ENCODE assay signal across 8 mouse cellular contexts in genomic region chr8:70538024-70538579, GRCm38 (mm10). TPM values are rescaled to one million over a fixed set of nuclear protein-coding genes. Genes with fewer than 3 reads are reported as not detected.
A peak's percentile ranks its signal among the peaks of the same experiment; 100 is the strongest.
DNase-seq lines count a peak whose midpoint lies in the region; ATAC-seq lines count a peak whose summit lies in the region.

No protein-coding gene starts in this region.

- DNase-seq in A20 (ENCODE audit: low read depth, low spot score): peak; percentile 76
- DNase-seq in adrenal gland, adult 18-20 months (ENCODE audit: low spot score in 2 of 2): peak; percentile 55 to 57
- DNase-seq in lung, postnatal 14 days: peak; percentile 73
- DNase-seq in ovary, postnatal 36 days (ENCODE audit: low spot score): peak; percentile 66

- H3K4me2 ChIP-seq in embryonic facial prominence, embryonic 12.5 days (replicated peaks): peak overlapping the region; percentile 72
- peak overlapping the region; percentile 97 for H3K4me2 ChIP-seq in heart, embryonic 12.5 days
- H3K4me2 ChIP-seq in kidney, embryonic 16.5 days (replicated peaks; ENCODE audit: low read depth, low read length): peak overlapping the region; percentile 86

- WGBS in embryonic facial prominence, embryonic 12.5 days: 14% methylated on average over 24 of the region's 24 CpGs
- WGBS in heart, embryonic 12.5 days: 13% methylated on average over 24 of the region's 24 CpGs
- WGBS in kidney, embryonic 16.5 days: 10% methylated on average over 24 of the region's 24 CpGs

- peaks cover 40% of the 10 kb centered on the region for H3K36me3 ChIP-seq in embryonic facial prominence, embryonic 12.5 days
- H3K36me3 ChIP-seq in heart, embryonic 12.5 days: peaks cover 41% of the 10 kb centered on the region
- peaks cover 35% of the 10 kb centered on the region for H3K36me3 ChIP-seq in kidney, embryonic 16.5 days (ENCODE audit: insufficient read depth, low read length)

- H3K27me3 ChIP-seq in embryonic facial prominence, embryonic 12.5 days: no peaks in the 10 kb centered on the region
- H3K27me3 ChIP-seq in heart, embryonic 12.5 days (replicated peaks): no peaks in the 10 kb centered on the region
- no peaks in the 10 kb centered on the region for H3K27me3 ChIP-seq in kidney, embryonic 16.5 days (ENCODE audit: insufficient read depth, low read length)

- peaks cover 23% of the 10 kb centered on the region for H3K4me1 ChIP-seq in embryonic facial prominence, embryonic 12.5 days
- H3K4me1 ChIP-seq in heart, embryonic 12.5 days (replicated peaks): peaks cover 36% of the 10 kb centered on the region
- H3K4me1 ChIP-seq in kidney, embryonic 16.5 days (ENCODE audit: insufficient read depth, low read length): peaks cover 28% of the 10 kb centered on the region

- H3K9ac ChIP-seq in embryonic facial prominence, embryonic 12.5 days: peak overlapping the region; percentile 54
- H3K9ac ChIP-seq in heart, embryonic 12.5 days: peak overlapping the region; percentile 58
- H3K9ac ChIP-seq in kidney, embryonic 16.5 days (replicated peaks; ENCODE audit: low read length): peak overlapping the region; percentile 94

- H3K4me3 ChIP-seq in embryonic facial prominence, embryonic 12.5 days: peak overlapping the region; percentile 66
- peak overlapping the region; percentile 92 for H3K4me3 ChIP-seq in heart, embryonic 12.5 days
- H3K4me3 ChIP-seq in kidney, embryonic 16.5 days (ENCODE audit: low read length): peak overlapping the region; percentile 92

- H3K27ac ChIP-seq in embryonic facial prominence, embryonic 12.5 days: peak overlapping the region; percentile 94
- peak overlapping the region; percentile 49 for H3K27ac ChIP-seq in heart, embryonic 12.5 days (ENCODE audit: poor library complexity, severe bottlenecking)
- H3K27ac ChIP-seq in kidney, embryonic 16.5 days (ENCODE audit: low read length): peak overlapping the region; percentile 98

- no peak for ATAC-seq in embryonic facial prominence, embryonic 12.5 days (ENCODE audit: insufficient number of reproducible peaks, insufficient read depth, low FRiP score, low TSS enrichment)
- peak; percentile 26; the same call in 1 of the 2 replicates for ATAC-seq in heart, embryonic 12.5 days (ENCODE audit: insufficient number of reproducible peaks, low FRiP score)
- ATAC-seq in kidney, embryonic 16.5 days (ENCODE audit: low FRiP score, low TSS enrichment): peak; percentile 21; the same call in 1 of the 2 replicates
- no peak for ATAC-seq in frontal cortex, adult (ENCODE audit: low TSS enrichment)

- no peaks in the 10 kb centered on the region for H3K9me3 ChIP-seq in embryonic facial prominence, embryonic 12.5 days
- H3K9me3 ChIP-seq in heart, embryonic 12.5 days (replicated peaks): no peaks in the 10 kb centered on the region
- no peaks in the 10 kb centered on the region for H3K9me3 ChIP-seq in kidney, embryonic 16.5 days (ENCODE audit: low read length)

RNA-seq across cellular contexts. Expression of gene Ell, which starts 1.2 kb away (rescaled TPM):
- 10 to 100 TPM; 23.1 to 26.6 TPM for total RNA-seq in adrenal gland, adult 18-20 months (2021)
- 19.1 TPM in 2 replicates for polyA plus RNA-seq in embryonic facial prominence, embryonic 12.5 days (2016; fragmentation: Nextera tagmentation; extraction: Ambion mirVana)
- 13.5 and 14.7 TPM in 2 replicates for polyA plus RNA-seq in heart, embryonic 12.5 days (2016; fragmentation: Nextera tagmentation; extraction: Ambion mirVana)
- polyA plus RNA-seq in kidney, embryonic 16.5 days (2015; fragmentation: Nextera tagmentation; extraction: Ambion mirVana): 24.1 and 25.1 TPM in 2 replicates

RNA-seq across cellular contexts. Expression of gene Kxd1, which starts 10.3 kb away (rescaled TPM):
- 10 to 100 TPM; 68.1 to 76.3 TPM for total RNA-seq in adrenal gland, adult 18-20 months (2021)
- 53.0 and 54.7 TPM in 2 replicates for polyA plus RNA-seq in embryonic facial prominence, embryonic 12.5 days (2016; fragmentation: Nextera tagmentation; extraction: Ambion mirVana)
- 64.2 and 65.7 TPM in 2 replicates for polyA plus RNA-seq in heart, embryonic 12.5 days (2016; fragmentation: Nextera tagmentation; extraction: Ambion mirVana)
- polyA plus RNA-seq in kidney, embryonic 16.5 days (2015; fragmentation: Nextera tagmentation; extraction: Ambion mirVana): 65.4 and 69.9 TPM in 2 replicates

RNA-seq across cellular contexts. Expression of gene Fkbp8, which starts 10.6 kb away (rescaled TPM):
- total RNA-seq in adrenal gland, adult 18-20 months (2021): 100 to 1,000 TPM; 257 to 332 TPM
- polyA plus RNA-seq in embryonic facial prominence, embryonic 12.5 days (2016; fragmentation: Nextera tagmentation; extraction: Ambion mirVana): 306 and 327 TPM in 2 replicates
- polyA plus RNA-seq in heart, embryonic 12.5 days (2016; fragmentation: Nextera tagmentation; extraction: Ambion mirVana): 227 and 231 TPM in 2 replicates
- 353 and 359 TPM in 2 replicates for polyA plus RNA-seq in kidney, embryonic 16.5 days (2015; fragmentation: Nextera tagmentation; extraction: Ambion mirVana)

RNA-seq across cellular contexts. Expression of gene Uba52, which starts 27.5 kb away (rescaled TPM):
- 1,000 to 10,000 TPM; 1,449 to 1,570 TPM for total RNA-seq in adrenal gland, adult 18-20 months (2021)
- 863 and 916 TPM in 2 replicates for polyA plus RNA-seq in embryonic facial prominence, embryonic 12.5 days (2016; fragmentation: Nextera tagmentation; extraction: Ambion mirVana)
- 779 and 792 TPM in 2 replicates for polyA plus RNA-seq in heart, embryonic 12.5 days (2016; fragmentation: Nextera tagmentation; extraction: Ambion mirVana)
- 869 and 882 TPM in 2 replicates for polyA plus RNA-seq in kidney, embryonic 16.5 days (2015; fragmentation: Nextera tagmentation; extraction: Ambion mirVana)

RNA-seq across cellular contexts. Expression of gene Rex1bd, which starts 31.6 kb away (rescaled TPM):
- total RNA-seq in adrenal gland, adult 18-20 months (2021): 100 to 1,000 TPM; 155 to 174 TPM
- polyA plus RNA-seq in embryonic facial prominence, embryonic 12.5 days (2016; fragmentation: Nextera tagmentation; extraction: Ambion mirVana): 145 and 146 TPM in 2 replicates
- 115 TPM in 2 replicates for polyA plus RNA-seq in heart, embryonic 12.5 days (2016; fragmentation: Nextera tagmentation; extraction: Ambion mirVana)
- 133 and 135 TPM in 2 replicates for polyA plus RNA-seq in kidney, embryonic 16.5 days (2015; fragmentation: Nextera tagmentation; extraction: Ambion mirVana)

Comparison
In these comparisons a context has a peak if more than half of its experiments do, and no peak if none do; other contexts are left out.
1. ATAC-seq: peak in heart, embryonic 12.5 days (single experiment) and kidney, embryonic 16.5 days (single experiment); none in embryonic facial prominence, embryonic 12.5 days (single experiment) and frontal cortex, adult (single experiment).
2. Peak in every context shown above with its lines, with median percentiles within 50 percentile points of each other: DNase-seq, H3K27ac ChIP-seq, H3K4me2 ChIP-seq, H3K4me3 ChIP-seq and H3K9ac ChIP-seq.